Mouse (Mus musculus) erythroblast, adult 5-6 weeks (primary cell): Measurements from ENCODE around the gene 1700102P08Rik. TPM values are rescaled to one million over a fixed set of nuclear protein-coding genes. Genes with fewer than 3 reads are reported as not detected.

ENCODE experiments used
- ATAC-seq: replicated peaks from 2 replicates; pipeline ENCODE4 v1.8.0; 2016; ENCODE audit warnings: moderate number of reproducible peaks, mild to moderate bottlenecking, moderate TSS enrichment, inconsistent platforms; ENCODE audit not compliant: poor library complexity, low FRiP score, severe bottlenecking
- total RNA-seq, 2 experiments: library from RNA; stranded (forward) in 1 of 2; stranded (reverse) in 1 of 2; fragments of 150-400 nt in 1 of 2; fragments of 200-764, 138-1000 nt in 1 of 2; gene quantifications; 2 replicates each; pipeline versions ENCODE4 v1.2.3 to v1.2.4; 2015 to 2017; ENCODE audit warnings: low replicate concordance in 2 of 2

1700102P08Rik gene
- total RNA-seq, 2 experiments from 2014 or later = 8.6 to 10.5 TPM

GRCm38 (mm10) chr9:108404451-108404850, 11.8 kb downstream of the 1700102P08Rik start:
- ATAC-seq = no peak

GRCm38 (mm10) chr9:108409535-108409934, 16.9 kb downstream of the 1700102P08Rik start:
- no peak for ATAC-seq

- no peak for ATAC-seq
Observed at GRCm38 (mm10) chr9:108411381-108411942, 18.9 kb downstream of the 1700102P08Rik start.

DNA sequence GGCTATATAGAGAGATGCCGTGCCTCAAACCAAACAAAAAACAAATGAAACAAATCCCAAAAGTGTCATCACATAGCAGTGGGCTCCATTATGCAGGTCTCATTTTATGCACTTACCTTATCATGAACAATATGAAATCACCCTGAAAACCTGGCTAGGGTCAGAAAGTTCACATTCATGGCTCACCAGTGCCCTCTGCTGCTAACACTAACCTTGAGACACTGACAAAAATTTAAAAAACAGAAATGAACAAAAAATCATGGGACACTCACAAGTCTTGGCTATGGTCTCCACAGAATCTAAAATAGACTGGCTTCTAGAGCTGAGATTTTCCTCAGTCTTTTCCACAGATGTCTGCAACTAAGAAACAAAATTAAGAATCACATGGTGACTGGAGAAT, 19.6 kb downstream of the 1700102P08Rik start:
- ATAC-seq = peak; percentile 53

DNA sequence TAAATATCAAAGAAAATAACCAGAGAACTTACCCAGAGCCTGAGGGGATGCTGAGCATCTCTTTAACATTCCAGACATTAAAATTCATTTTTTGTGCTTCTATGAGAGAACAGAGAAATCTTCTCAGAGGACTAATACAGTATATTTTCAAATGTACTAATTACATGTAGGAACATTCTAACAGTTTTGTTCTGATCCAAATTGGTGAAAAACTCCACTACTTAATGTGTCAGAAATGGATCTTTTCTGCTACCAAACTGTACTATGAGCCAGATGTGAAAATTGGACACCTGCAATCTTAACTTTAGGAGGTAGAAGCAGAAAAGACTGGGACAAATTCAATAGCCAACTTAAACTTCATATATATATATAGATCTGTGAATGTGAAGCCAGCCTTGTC, 35.8 kb downstream of the 1700102P08Rik start, which contains the start of gene Ccdc36:
Ccdc36 (minus strand) TSS at position 101 of the 400 bp plus-strand sequence.
- no peak for ATAC-seq

- ATAC-seq = peak; percentile 66
Observed at GRCm38 (mm10) chr9:108431431-108432067, 38.9 kb downstream of the 1700102P08Rik start.

DNA sequence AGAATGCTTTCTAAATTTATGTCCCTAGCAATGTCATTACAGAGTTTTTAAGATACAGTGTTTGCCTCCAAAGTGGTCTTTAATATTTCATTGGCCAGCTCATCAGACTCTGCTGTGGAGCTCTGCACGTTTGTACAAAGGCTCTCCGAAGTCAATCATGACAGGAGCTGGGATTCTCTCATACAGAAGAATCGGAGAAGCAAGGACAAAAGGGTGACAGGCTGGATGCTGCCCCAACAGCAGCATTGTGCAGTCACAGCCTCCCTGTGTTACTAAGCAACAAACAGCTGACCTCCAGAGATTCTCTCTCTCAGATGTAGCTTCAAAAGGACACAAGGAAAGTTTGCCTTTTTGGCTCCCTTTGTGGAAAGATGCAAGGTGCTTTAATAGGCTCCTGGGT, 43.6 kb downstream of the 1700102P08Rik start, which contains the start of gene BC048562:
BC048562 (plus strand) TSS at position 301 of the 400 bp plus-strand sequence.
- no peak for ATAC-seq

- no peak for ATAC-seq
Observed at GRCm38 (mm10) chr9:108439176-108439575, 46.6 kb downstream of the 1700102P08Rik start.

DNA sequence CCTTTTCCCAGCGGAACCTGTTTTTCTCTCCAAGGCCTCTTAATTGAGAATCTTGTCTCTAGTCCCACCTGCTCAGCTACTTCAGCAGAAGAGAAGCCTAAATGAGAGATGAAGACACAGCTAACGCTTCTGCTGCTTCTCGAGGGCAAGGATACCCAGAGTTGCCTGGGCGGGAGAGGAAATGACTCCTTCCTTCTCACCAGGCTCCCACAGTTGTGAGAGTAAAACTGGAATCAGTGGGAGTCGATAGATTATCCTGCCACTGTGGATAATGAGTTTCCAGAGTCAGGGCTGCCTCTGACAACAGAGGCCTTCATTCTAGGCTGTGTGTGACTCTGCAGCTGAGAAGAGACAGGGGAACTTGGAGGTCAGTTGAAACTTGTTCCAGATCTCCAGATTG, 47.9 kb downstream of the 1700102P08Rik start:
- no peak for ATAC-seq

- ATAC-seq = no peak
Observed at GRCm38 (mm10) chr9:108441236-108441919, 48.8 kb downstream of the 1700102P08Rik start.

GRCm38 (mm10) chr9:108445125-108445524, 52.5 kb downstream of the 1700102P08Rik start:
- ATAC-seq = no peak

DNA sequence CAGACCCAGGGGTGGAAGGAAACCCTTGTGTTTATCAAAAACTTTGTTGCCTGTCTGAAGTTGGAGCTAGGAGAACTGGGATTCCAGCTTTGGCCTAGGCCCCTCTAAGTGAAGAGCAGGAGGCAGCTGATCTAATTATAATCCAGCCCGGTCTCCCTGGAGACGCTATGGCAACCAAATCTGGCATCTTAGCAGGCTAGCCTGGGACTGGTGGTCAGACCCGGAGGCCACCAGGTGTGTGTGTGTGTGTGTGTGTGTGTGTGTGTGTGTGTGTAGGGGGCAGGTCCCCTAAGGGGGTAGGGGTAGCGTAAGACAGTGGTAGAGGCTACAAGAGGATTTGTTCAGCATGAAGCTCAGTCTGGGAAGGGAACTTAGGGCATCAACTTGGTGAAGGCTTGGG, 57.3 kb downstream of the 1700102P08Rik start:
- no peak for ATAC-seq

DNA sequence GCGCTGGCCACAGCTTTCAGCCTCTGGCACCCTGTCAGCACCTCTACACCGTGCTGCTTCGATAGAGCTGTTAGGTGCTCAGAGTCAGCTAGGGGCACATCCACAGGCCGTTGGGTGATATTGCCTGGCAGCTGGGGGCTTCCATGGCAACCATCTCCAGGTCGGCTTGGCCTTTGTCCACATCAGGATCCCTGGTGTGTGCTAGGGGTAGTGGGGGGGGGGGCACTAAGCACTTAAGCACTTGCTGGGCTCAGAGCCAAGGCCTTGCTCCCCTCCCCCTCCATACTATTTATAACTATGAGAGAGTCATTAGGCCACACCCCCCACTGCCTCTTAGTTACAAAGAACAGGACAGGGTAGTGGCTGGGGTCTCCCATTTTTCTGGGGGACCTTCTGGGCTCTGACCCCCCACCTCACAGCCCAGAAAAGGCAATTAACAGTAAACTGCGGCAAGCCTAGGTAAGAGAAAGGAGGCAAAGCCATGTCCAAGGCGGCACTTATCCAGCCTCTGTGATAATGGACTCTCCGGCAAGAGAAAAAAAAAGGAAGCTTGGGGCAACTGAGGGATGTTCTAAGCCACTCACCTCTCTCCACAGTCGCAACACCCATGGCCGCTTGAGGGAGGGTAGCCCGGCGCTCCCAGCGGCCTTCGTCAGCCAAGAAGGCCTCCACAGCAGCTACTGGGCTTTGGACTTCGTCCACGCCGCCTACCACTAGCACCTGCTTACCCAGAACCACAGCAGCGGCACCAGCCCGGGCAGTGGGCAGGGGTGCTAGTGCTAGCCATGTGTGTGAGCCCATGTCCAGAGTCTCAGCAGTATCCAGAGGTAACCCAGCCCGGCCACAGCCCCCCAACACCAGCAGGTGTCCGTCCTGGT, 57.9 kb downstream of the 1700102P08Rik start:
- ATAC-seq = no peak

DNA sequence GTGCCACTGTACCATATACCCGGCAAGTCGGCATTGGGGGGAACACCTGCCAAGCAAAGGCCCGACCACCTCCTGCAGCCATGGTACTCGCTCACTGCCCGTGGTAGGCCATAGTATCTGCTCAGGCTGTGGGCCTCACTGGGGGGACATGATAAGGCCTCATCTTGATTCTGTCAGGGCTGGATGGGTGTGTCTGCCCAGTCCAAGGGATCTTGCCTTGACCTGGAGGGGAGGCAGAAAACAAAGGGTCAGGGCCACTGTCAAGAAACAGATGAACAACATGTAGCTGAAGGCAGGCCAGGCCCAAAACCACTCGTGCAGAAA, 58.5 kb downstream of the 1700102P08Rik start:
- peak; percentile 41 for ATAC-seq

GRCm38 (mm10) chr9:108451519-108452160, 59.0 kb downstream of the 1700102P08Rik start:
- ATAC-seq = no peak

DNA sequence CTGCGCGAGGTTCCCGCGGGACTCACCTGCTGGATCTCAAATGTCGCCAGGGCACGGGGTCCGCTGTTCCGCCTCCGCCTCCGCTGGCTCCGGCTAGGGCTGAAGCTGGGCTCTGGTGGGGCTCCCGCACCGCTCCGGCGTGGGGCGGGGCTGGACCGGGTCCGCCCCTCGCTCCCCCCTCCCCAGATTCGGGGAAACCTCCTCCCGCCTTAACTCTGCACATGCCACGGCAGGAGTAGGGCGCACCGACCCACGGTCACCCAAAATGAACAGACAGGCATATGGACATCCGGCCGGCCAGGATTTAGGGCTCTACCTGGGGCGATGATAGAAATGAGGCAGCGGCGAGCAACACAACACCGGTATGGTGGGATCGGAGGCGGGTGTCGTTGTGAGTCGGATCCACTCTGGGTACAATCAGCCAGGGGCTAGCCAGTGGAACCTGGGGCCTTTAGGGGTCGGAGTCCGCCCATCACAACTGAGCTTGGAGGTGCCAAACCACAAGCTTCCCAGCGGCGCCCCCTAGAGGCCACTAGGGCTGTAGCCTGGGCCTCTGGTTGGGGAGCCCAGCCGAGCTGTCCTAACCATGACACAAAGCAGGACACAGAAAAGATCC, 59.8 kb downstream of the 1700102P08Rik start:
- ATAC-seq = peak; percentile 84

- peak; percentile 37 for ATAC-seq
Observed at GRCm38 (mm10) chr9:108452911-108453310, 60.3 kb downstream of the 1700102P08Rik start.

- ATAC-seq = no peak
Observed at GRCm38 (mm10) chr9:108453458-108453857, 60.9 kb downstream of the 1700102P08Rik start.

DNA sequence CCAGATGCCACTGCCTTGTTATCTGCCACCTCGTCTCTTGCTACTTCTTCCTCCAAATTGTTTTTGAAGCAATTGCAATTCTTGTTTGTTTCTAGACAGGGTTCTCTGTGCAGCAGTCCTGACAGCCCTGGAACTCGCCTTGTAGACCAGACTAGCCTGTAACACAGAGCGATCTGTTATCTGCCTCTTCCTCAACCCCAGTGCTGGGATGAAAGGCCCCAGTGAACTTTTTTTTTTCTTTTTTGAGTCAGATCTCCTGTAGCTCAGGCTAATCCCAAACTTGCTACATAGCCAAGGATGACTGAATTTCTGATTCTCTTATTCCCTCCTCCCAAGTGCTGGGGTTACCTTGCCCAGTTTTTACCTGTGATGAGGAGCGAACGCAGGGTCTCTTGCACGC, 61.8 kb downstream of the 1700102P08Rik start:
- ATAC-seq = no peak
